Mouse (Mus musculus) heart, embryonic 13.5 days (tissue): ENCODE measurements at regions not wholly inside any gene's neighbourhood (a gene's known extent, or its start where the extent isn't known, plus 50 kb on each side); places are given as distances from the start of the nearest gene placed in this dataset.

Experiments
- ATAC-seq: fragments of 200-750 bp; cut with Nextera tagmentation; 2 replicates; pipeline ENCODE4 v1.8.0; 2017; ENCODE audit warnings: moderate TSS enrichment; ENCODE audit not compliant: insufficient number of reproducible peaks, low FRiP score, low TSS enrichment; ENCODE audit errors: extremely low read depth
- H3K27ac ChIP-seq: fragments of 300-500 bp; sonication (generic); replicated peaks from 2 replicates; pipeline ENCODE4 v1.5.1; 2015; ENCODE audit warnings: moderate library complexity, mild to moderate bottlenecking, inconsistent platforms
- H3K27me3 ChIP-seq: fragments of 300-500 bp; sonication (generic); replicated peaks from 2 replicates; pipeline ENCODE4 v1.6.1; 2015; ENCODE audit warnings: mild to moderate bottlenecking, inconsistent platforms
- H3K36me3 ChIP-seq: fragments of 300-500 bp; sonication (generic); 2 replicates; pipeline ENCODE4 v1.6.1; 2015; ENCODE audit warnings: mild to moderate bottlenecking, inconsistent platforms
- H3K4me1 ChIP-seq: fragments of 300-500 bp; sonication (generic); 2 replicates; pipeline ENCODE4 v1.6.1; 2015; ENCODE audit warnings: inconsistent platforms
- H3K4me2 ChIP-seq: fragments of 300-500 bp; sonication (generic); 2 replicates; pipeline ENCODE4 v1.6.1; 2015; ENCODE audit warnings: inconsistent platforms, mild to moderate bottlenecking, moderate library complexity
- H3K4me3 ChIP-seq: fragments of 300-500 bp; sonication (generic); 2 replicates; pipeline ENCODE4 v1.5.1; 2015; ENCODE audit warnings: moderate library complexity, mild to moderate bottlenecking, inconsistent platforms
- H3K9ac ChIP-seq: fragments of 300-500 bp; sonication (generic); 2 replicates; pipeline ENCODE4 v1.6.1; 2015; ENCODE audit warnings: inconsistent platforms, mild to moderate bottlenecking, moderate library complexity
- H3K9me3 ChIP-seq: fragments of 300-500 bp; sonication (generic); 2 replicates; pipeline ENCODE4 v1.6.1; 2016; ENCODE audit warnings: inconsistent platforms
- WGBS: fragments of 180-500 bp; shearing (Covaris S2); methylation state at CpG from one replicate; pipeline ENCODE4 v1.1.7; 2015; ENCODE audit warnings: mixed read lengths; 5-methylcytosine and 5-hydroxymethylcytosine counted together

- ATAC-seq: no peak
- 36% methylated on average over 4 of the region's 4 CpGs for WGBS
- H3K4me1 ChIP-seq: no peaks in the 10 kb centered on the region
Observed at GRCm38 (mm10) chr16:51675988-51676387, 355.0 kb upstream of the Cblb start.

DNA sequence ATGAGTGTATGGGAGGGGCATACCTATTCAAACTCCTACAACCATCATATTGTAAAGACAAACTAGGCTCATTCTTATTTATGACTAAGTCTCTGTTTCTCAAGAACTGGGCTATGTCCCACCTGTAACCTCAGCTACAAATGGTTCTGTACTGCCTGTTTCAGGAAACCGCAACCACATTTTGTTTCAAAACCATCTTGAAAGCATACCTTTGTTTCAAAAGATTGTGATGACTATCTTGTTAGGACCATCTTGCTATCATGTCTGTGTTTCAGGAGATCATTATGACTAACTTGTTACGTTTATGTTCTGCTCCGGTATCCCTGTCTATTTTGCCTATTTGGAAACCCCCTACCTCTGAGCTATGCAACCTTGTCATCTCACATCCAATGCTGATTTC, 340.2 kb upstream of the Cblb start:
- WGBS: 88% methylated on average over 3 of the region's 3 CpGs
- H3K4me3 ChIP-seq: no peak overlapping the region
- H3K9me3 ChIP-seq: peaks cover 7% of the 10 kb centered on the region; the same call in 1 of the 2 replicates
- H3K27me3 ChIP-seq: no peaks in the 10 kb centered on the region
- no peak overlapping the region for H3K4me2 ChIP-seq
- H3K27ac ChIP-seq: no peak overlapping the region
- H3K9ac ChIP-seq: no peak overlapping the region
- no peak for ATAC-seq
- no peaks in the 10 kb centered on the region for H3K36me3 ChIP-seq
- no peaks in the 10 kb centered on the region for H3K4me1 ChIP-seq

More at GRCm38 (mm10) chr16:51675988-51676387, 355.0 kb upstream of the Cblb start:
- no peak overlapping the region for H3K9ac ChIP-seq
- H3K4me3 ChIP-seq: no peak overlapping the region
- H3K9me3 ChIP-seq: no peaks in the 10 kb centered on the region
- H3K27ac ChIP-seq: no peak overlapping the region
- H3K27me3 ChIP-seq: no peaks in the 10 kb centered on the region
- H3K4me2 ChIP-seq: no peak overlapping the region
- H3K36me3 ChIP-seq: no peaks in the 10 kb centered on the region

- no peak overlapping the region for H3K27ac ChIP-seq
- no peak for ATAC-seq
- no peak overlapping the region for H3K4me2 ChIP-seq
- H3K9ac ChIP-seq: no peak overlapping the region
- no peaks in the 10 kb centered on the region for H3K36me3 ChIP-seq
- H3K4me1 ChIP-seq: peaks cover 7% of the 10 kb centered on the region; the same call in 1 of the 2 replicates
- no peaks in the 10 kb centered on the region for H3K9me3 ChIP-seq
- H3K27me3 ChIP-seq: no peaks in the 10 kb centered on the region
- WGBS: 53% methylated on average over 2 of the region's 2 CpGs
- no peak overlapping the region for H3K4me3 ChIP-seq
Observed at GRCm38 (mm10) chr16:51705026-51705425, 326.0 kb upstream of the Cblb start.

GRCm38 (mm10) chr16:51718695-51719094, 312.3 kb upstream of the Cblb start:
- WGBS: 63% methylated on average over 2 of the region's 2 CpGs
- no peak for ATAC-seq
- H3K27ac ChIP-seq: no peak overlapping the region
- H3K4me1 ChIP-seq: no peaks in the 10 kb centered on the region
- no peak overlapping the region for H3K4me3 ChIP-seq
- H3K9me3 ChIP-seq: no peaks in the 10 kb centered on the region
- no peaks in the 10 kb centered on the region for H3K36me3 ChIP-seq
- H3K4me2 ChIP-seq: no peak overlapping the region
- no peak overlapping the region for H3K9ac ChIP-seq
- H3K27me3 ChIP-seq: no peaks in the 10 kb centered on the region

DNA sequence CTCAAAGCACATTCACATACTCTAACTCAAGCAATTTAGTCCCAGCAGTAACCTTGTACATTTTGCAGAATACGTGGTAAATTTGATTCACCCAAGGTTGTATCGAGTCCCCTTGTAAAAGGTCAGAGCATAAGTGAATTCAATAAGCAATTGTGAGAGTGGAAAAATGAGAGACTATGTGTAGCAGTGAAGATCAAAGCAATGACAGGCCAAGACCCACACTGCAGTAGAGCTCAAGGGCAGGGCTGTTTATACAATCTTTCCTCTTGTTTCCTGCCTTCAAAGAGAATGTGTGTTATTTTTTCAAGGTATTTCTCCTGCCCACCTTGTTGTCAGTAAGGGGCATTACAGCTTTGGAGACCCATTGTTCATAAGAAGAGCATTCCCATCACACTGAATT, 311.4 kb upstream of the Cblb start:
- H3K27ac ChIP-seq: no peak overlapping the region
- 67% methylated on average over 2 of the region's 2 CpGs for WGBS
- no peak overlapping the region for H3K4me2 ChIP-seq
- no peaks in the 10 kb centered on the region for H3K27me3 ChIP-seq
- no peaks in the 10 kb centered on the region for H3K9me3 ChIP-seq
- ATAC-seq: no peak
- H3K4me1 ChIP-seq: no peaks in the 10 kb centered on the region
- H3K9ac ChIP-seq: no peak overlapping the region
- H3K36me3 ChIP-seq: no peaks in the 10 kb centered on the region
- no peak overlapping the region for H3K4me3 ChIP-seq

- H3K9ac ChIP-seq: no peak overlapping the region
- no peaks in the 10 kb centered on the region for H3K9me3 ChIP-seq
- no peak overlapping the region for H3K4me3 ChIP-seq
- H3K27ac ChIP-seq: no peak overlapping the region
- no peaks in the 10 kb centered on the region for H3K4me1 ChIP-seq
- WGBS: 52% methylated on average over 4 of the region's 4 CpGs
- H3K36me3 ChIP-seq: no peaks in the 10 kb centered on the region
- H3K27me3 ChIP-seq: no peaks in the 10 kb centered on the region
- ATAC-seq: no peak
- H3K4me2 ChIP-seq: no peak overlapping the region
Observed at GRCm38 (mm10) chr16:51722682-51723081, 308.3 kb upstream of the Cblb start.

GRCm38 (mm10) chr16:51741875-51742274, 289.1 kb upstream of the Cblb start:
- no peaks in the 10 kb centered on the region for H3K4me1 ChIP-seq
- H3K9ac ChIP-seq: no peak overlapping the region
- no peaks in the 10 kb centered on the region for H3K36me3 ChIP-seq
- WGBS: 90% methylated on average over 2 of the region's 2 CpGs
- no peaks in the 10 kb centered on the region for H3K9me3 ChIP-seq
- no peaks in the 10 kb centered on the region for H3K27me3 ChIP-seq
- H3K4me2 ChIP-seq: no peak overlapping the region
- no peak for ATAC-seq
- no peak overlapping the region for H3K27ac ChIP-seq
- H3K4me3 ChIP-seq: no peak overlapping the region

DNA sequence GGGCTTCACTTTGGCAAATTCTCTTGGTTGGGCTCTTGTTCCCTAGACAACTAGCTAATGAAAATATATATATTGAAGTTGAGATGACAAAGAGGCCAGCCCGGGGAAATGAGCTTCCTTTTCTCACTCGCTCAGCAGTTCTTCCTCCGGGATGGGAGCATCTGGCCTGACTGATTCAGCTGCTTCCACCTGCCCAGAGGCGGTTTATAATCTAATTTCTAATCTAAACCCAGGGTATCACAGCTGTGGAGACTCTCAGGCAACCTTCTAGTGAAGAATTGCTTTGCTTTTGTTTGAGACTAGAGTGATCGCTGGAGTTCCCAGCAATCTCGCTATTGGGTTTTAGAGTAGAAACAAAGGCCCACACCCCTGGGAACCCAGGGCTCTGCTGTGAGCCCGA, 279.1 kb upstream of the Cblb start:
- Histone ChIP-seq H3K4me1 (no peaks in the 10 kb centered on the region), H3K4me3 (no peak overlapping the region), H3K9me3 (no peaks in the 10 kb centered on the region), H3K4me2 (no peak overlapping the region), H3K27ac (no peak overlapping the region), H3K36me3 (no peaks in the 10 kb centered on the region), H3K27me3 (no peaks in the 10 kb centered on the region), H3K9ac (no peak overlapping the region)
- 73% methylated on average over 7 of the region's 7 CpGs for WGBS
- no peak for ATAC-seq

DNA sequence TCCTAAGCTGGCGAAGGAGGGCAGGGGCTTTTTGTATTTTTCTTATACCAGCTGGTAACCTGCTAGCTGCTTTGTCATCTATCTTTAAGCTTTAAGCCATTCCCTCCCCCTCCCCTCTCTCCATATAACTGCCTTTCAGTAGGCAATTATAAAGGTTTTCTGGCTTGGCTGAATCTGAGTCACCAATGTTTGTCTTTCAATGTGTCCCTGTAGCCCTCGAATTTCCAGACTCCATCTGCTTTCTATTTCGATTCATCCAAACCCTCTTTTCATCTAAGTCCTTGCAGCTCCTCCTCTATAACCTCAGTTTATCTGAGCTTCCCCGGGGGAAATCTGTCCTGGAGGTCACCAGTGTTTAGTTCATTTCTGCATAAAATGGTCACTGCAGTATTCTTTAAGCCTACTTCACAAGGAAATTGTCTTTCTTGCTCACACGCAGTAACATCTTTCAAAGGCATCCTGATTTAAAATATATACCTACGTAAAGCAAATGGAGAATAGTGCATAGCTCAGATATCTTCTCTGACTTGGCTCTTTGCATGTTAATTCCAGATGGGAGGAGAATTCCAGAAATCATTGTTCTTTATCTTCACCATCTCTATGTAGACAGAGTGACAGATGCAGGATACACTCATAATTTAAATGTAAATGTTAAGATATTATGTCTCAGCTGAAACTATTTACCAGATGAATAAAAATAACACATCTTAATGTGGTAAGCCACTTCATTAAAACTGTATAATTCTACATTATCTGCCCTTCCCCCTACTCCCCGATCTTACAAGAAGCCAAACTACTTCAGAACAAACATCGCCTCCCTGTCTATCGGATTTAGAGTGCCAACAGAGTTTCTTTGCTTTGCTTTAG, 272.4 kb upstream of the Cblb start:
- H3K36me3 ChIP-seq: no peaks in the 10 kb centered on the region
- WGBS: 51% methylated on average over 9 of the region's 9 CpGs
- H3K9me3 ChIP-seq: no peaks in the 10 kb centered on the region
- no peak overlapping the region for H3K27ac ChIP-seq
- no peaks in the 10 kb centered on the region for H3K27me3 ChIP-seq
- no peak for ATAC-seq
- no peak overlapping the region for H3K4me3 ChIP-seq
- H3K9ac ChIP-seq: no peak overlapping the region
- H3K4me2 ChIP-seq: no peak overlapping the region
- H3K4me1 ChIP-seq: peaks cover 6% of the 10 kb centered on the region; the same call in 1 of the 2 replicates

- peaks cover 6% of the 10 kb centered on the region; the same call in 1 of the 2 replicates for H3K4me1 ChIP-seq
- H3K9ac ChIP-seq: no peak overlapping the region
- no peak overlapping the region for H3K4me3 ChIP-seq
- WGBS: 29% methylated on average over 4 of the region's 4 CpGs
- H3K9me3 ChIP-seq: no peaks in the 10 kb centered on the region
- no peak overlapping the region for H3K27ac ChIP-seq
- H3K36me3 ChIP-seq: no peaks in the 10 kb centered on the region
- no peak for ATAC-seq
- H3K4me2 ChIP-seq: no peak overlapping the region
- H3K27me3 ChIP-seq: no peaks in the 10 kb centered on the region
Observed at GRCm38 (mm10) chr16:51759228-51759647, 271.8 kb upstream of the Cblb start.

DNA sequence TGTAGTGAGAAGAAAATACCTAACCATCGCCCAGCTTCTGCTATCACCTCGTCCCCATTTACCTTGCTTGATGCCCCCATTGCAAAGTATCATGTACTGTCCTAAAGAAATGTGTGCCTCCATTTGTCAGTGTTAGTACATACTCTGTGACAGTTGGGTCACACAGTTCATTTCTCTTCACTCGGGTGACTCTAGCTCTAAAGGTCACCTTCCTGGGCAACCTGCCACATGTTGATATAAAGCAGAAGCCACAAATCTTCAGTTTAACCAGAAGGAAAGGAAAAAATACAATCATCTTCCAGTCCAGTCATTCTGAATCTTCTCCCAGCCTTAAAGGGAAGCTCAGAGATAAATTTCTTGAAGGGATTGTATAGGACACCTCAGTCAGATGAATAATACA, 263.5 kb upstream of the Cblb start:
- no peak overlapping the region for H3K9ac ChIP-seq
- H3K4me3 ChIP-seq: no peak overlapping the region
- no peak overlapping the region for H3K4me2 ChIP-seq
- no peak overlapping the region for H3K27ac ChIP-seq
- H3K4me1 ChIP-seq: peaks cover 5% of the 10 kb centered on the region
- H3K27me3 ChIP-seq: no peaks in the 10 kb centered on the region
- no peaks in the 10 kb centered on the region for H3K9me3 ChIP-seq
- H3K36me3 ChIP-seq: no peaks in the 10 kb centered on the region
- no peak for ATAC-seq
- 60% methylated on average over 3 of the region's 3 CpGs for WGBS

DNA sequence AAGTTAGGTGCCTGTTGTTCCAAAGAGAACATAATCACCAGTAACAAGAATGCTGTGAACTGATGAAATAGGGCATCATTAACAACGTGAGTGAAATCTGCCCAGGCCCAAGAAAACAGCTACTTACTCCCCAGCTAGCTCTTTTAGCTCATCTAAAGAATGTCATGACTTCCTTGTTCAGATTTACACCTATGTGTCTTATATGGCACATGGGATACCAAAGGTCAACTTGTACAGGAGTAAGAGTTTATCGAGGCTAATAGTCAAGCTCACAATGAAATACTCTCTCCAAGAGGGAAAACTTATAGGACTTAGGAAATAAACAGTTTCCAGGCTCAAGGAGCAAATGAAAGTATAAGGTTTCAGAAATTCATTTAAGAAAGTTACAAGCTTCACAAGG, 252.1 kb upstream of the Cblb start:
- Histone ChIP-seq H3K27ac (no peak overlapping the region), H3K4me1 (no peaks in the 10 kb centered on the region)
- 74% methylated on average over 2 of the region's 2 CpGs for WGBS

More for the DNA sequence above, 252.1 kb upstream of the Cblb start:
- Histone ChIP-seq H3K4me2 (no peak overlapping the region), H3K36me3 (no peaks in the 10 kb centered on the region), H3K27me3 (no peaks in the 10 kb centered on the region), H3K9ac (no peak overlapping the region), H3K4me3 (no peak overlapping the region), H3K9me3 (no peaks in the 10 kb centered on the region)
- no peak for ATAC-seq
